Mouse (Mus musculus): ENCODE results near the gene Itpk1. TPM values are rescaled to one million over a fixed set of nuclear protein-coding genes. Genes with fewer than 3 reads are reported as not detected.
"Not testable (repeated sequence)": the region's sequence is repeated elsewhere in the genome, so short reads cannot be mapped to it uniquely, and the experiment has no call there.

Itpk1 gene
- polyA plus RNA-seq, 1 experiment: 43.6 TPM

DNA sequence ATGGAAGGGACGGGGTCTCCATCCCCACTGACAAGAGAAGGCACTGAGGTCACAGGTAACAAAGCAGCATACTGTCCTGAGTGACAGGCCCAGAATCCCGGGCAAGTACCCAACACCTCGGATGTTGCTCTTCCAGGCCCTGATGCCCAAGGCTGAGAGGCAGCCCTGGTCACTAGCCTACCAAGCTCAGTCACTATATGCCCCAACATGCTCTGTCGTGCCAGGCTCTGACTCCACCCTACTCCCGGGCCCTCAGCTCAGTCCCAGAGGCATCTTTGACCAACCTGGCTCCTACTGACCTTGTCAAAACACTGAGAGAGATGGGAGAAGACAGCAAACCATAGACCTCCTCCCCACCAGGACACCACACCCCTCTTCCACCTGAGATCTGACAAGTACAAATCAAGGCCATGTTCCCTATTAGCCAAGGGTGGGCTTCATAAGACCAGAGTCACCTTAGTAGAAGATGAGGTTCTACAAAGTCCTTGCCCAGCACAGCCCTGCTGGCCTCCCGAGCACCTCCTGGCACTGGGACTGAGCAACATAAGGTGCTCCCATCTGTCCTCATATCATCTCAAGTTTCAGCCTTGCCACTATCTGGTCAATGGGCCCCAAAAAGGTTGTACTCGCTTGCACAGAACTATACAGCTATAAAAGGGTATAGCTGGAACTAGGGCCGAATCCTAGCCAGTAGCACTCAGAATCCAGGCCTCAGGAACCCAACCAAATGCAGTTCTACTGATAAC, 43.7 kb downstream of the Itpk1 start:
- no peak for DNase-seq (ENCODE audit: low spot score)

DNA sequence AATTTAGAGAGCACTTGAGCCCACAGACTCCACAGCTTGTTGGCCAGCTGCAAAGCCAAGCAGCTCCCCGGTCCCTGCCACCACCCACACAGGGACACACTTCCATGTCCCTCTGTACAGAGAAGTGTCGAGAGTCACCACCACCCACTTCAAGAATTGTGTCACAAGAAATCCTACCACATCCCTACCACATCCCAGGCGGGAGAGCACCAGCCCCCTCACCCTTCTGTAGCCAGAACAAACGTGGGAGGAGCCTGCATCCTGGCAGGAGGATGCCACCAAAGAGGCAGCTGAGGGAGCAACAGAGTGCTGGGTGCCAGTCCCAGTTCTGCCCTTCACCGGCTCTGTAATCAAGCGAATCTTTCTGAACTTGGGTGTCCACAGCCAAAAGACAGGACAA, 51.7 kb downstream of the Itpk1 start:
- DNase-seq (ENCODE audit: low spot score): no peak

DNA sequence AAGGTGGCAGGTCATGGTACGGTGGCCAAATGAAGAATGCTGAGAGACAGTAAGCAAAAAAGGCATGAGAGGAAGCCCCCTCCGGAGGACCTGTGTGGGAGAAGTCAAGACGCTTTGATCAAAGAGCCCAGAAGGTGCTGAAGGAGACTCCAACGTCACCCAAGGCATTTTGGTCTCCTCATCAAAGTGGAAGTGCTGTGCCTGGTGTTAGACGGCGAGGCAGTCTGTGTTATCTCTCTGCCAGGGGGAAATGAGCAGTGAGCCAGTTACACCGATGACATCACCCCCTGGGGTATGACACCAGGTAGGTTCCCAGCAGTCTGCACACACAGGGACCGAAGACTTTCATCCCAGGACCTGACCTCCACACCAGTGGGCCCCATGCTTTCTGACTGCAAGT, 52.3 kb downstream of the Itpk1 start:
- no peak for DNase-seq (ENCODE audit: low spot score)

DNA sequence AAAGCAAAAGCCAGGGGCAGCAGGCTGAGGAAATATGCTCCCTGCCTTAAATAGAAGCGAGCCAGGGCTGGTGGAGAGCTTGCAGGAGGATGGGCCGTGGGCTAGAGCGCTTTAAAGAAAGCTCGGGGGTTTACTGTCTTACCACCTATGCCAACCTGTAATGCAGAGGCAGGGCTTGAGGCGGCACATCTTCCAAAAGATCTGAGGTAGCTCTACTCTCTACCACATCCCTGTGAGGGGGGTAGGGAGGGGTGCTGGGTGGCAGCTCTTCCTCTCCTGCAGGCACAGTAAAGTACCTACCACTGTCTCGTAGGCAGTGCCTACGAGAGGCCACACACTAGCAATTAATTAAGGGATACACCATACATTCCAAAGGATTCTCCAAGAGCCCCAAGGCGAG, 52.9 kb downstream of the Itpk1 start:
- DNase-seq (ENCODE audit: low spot score): no peak

DNA sequence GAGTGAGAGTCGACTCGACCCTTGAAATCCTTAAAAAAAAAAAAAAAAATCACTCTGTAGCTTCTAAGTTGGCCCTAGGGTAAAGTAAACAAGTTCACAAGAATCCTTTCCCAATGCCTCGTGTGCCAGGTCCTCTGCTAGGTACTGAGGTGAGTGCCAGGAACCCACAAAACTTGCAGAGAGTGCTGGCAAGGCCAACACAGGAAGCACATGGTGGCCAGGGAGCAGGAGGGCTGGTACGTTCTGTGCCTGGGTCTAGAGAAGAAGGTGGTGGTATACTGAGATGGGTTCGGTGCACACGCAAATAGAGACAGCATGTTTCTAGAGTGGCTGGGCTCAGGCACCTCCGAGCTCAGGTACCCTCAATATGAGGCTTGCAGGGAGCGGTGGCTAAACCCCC, 53.3 kb downstream of the Itpk1 start:
- no peak for DNase-seq (ENCODE audit: low spot score)

DNA sequence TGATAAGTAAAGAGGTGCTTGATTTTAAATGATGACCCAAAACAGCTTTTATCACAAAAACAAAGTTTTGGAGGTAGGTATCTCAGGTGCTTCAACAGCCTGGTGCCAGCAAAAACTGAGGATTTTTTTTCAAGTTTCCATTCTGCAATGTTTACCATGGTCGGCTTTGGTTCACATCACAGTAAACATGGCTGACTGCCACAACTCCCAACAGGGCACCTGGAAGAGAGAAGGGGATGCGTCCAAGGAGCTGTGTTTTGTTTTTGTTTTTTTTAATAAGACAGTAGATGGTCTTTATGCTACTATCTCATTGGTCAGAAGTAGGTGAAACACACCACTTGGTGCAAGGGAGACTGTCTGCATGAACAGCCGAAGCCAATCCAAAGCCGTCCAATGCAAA, 54.1 kb downstream of the Itpk1 start:
- DNase-seq (ENCODE audit: low spot score): no peak

DNA sequence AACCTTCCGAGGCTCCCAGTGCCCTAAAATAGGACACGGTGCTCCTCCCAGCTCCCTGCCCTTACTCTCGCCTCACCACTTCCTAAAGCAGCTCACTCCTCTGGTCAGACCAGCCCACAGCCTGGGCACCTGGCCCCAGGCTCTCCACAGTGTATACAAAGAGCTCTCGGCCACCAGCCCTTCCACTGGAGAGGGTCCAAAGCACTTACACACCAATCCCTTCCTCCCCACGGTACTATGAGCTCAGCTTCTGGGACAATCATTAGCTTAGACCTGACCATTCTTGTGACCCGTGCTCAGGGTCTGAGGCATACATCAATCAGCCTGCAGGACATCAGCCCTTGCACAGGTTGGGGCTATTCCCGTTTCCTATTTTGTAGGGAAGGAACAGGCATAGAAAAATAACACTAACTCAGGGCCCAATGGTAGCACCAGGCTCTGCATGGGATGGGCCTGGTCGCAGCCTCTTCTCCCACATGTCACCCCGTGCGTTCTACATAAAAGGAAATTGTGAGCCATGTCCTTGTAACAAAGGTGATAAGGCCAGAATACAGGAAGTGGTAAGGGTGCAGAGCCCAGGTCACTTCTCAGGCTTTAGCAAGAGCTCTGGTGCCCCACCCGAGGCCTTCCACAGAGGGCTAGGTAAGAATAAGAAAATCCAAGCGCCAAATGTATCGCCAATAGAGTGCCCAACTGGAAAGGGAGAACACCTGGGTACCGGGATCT, 56.7 kb downstream of the Itpk1 start:
- DNase-seq (ENCODE audit: low spot score): no peak

DNA sequence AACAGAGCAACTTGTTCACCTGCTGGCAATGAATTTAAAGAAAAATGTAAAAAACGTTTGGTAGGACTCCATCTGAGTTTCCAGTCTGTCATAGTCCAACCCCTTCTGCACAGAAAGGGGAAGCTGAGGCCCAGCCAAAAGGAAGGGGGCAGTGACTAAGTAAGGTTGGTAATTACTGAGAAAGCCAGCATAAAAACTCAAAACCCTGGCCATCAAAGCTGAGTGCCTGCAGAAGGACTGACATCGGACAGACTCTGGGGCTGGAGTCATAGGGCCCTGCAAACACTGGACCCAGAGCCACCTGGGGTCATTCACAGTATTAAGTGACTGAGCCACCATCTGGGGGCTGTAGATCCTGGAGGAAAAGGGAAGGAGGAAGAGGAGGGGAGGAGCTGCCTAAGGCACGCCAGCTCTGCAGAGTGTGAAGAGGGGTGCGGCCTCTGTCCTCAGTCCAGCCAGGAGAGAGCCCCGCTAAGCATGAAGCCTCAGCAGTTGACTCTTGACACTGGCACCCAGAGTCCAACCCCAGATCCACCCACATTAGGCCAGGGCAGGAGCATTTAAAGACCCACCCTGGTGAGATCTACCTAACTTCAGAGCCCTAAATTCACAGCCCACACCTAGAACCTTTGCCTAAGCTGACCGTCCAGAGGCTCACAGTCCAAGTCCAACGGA, 58.0 kb downstream of the Itpk1 start:
- DNase-seq (ENCODE audit: low spot score): no peak

DNA sequence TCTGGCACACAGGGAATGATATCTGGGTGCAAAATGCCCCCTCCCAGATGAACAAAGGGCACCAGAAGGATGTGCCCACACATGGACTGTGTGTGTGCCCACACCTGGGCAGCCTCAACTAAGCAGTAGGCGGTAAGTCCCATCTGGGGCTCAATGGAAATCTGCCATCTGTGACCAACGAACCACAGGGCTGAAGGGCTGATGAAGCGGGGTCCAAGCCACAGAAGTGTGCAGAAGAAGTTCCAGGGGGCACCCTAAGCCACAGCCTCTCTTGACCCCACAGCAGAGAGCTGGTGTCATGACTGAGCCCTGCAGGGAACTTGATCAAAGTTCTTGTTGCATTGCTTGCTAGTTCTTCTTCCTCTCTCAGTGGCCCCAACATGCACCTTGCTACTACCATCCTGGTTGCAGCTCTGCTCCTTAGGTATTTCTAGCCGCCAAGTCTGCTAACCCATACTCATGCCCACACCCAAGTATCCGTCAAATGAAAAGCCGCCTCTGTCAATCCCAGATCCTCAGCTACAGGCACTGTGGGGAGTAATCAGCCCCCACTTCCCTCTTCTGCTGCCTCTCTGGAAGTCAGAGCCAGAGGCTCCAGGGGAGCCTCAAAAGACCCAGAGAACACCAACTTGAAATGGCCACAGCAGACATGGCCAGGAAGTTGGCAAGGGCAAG, 58.7 kb downstream of the Itpk1 start:
- no peak for DNase-seq (ENCODE audit: low spot score)

DNA sequence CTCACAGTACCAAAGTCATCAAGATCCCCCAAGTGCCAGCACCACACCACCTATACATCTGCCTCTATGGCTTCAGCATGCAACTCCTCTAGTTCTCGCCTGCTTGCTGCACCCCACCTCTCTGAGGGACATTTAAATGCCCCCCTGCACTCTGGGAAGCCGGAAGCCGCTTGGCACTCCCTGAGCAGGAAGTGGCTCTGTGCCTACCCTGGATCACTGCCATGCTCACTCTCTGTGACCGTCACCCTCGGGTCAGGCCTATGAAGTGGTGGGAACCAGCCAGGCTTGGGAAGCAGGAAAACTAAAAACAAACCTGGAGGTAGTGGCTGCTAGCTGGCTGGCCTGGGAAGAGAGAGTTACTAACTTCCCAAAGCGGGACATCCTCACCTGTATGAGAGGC, 61.4 kb downstream of the Itpk1 start:
- no peak for DNase-seq (ENCODE audit: low spot score)

DNA sequence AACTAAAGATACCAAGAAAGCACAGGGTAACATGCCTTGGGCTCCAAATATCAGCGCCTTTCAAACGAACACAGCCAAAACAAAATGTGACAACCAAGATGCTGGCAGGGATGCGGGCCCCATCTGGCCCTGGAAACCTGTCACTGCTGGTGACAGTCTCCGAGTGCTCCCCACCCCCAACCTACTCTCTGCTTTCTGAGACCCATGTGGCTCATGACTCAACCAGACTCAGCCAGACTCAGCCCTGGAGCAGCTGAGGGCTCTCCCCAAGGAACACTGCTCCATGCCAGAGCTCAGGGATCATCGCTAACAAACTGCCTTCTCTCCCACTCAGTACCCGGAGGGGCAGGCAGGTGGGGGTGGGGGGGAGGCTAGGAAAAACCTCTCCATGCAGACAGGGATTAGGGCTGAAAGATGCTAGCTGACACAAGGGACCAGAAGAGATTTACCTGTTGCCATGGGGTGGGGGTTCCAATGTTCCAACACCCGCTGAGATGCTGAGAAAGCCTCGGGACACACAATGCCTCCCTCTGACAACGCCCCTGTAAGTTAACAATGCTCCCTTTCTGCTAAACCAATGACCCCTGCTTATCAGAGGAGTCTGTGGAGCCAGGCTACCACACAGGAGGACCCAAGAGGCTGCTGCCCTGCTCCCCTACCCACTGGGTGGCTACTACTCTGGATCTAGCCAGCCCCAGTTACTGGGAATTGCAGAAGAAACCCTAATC, 64.1 kb downstream of the Itpk1 start:
- no peak for DNase-seq (ENCODE audit: low spot score)

DNA sequence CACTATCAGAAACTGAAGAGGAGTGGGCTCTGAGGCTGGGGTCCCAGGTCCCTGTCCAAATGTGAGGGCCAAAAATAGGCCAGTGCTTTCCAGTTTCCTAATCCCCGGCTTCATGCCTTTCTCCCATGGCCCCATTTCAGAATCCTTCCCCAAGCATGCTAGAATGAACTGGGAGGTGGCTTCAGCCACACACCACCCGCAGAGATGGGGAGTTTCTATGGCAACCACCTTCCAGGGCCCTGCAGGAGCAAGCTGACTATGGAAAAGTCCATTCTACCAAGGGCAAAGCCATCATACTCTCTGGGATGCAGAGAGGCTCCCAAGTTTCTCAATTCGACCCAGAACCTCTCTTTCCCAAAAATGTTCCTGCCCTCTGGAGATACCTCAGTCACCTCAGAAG, 65.9 kb downstream of the Itpk1 start:
- DNase-seq (ENCODE audit: low spot score): no peak

DNA sequence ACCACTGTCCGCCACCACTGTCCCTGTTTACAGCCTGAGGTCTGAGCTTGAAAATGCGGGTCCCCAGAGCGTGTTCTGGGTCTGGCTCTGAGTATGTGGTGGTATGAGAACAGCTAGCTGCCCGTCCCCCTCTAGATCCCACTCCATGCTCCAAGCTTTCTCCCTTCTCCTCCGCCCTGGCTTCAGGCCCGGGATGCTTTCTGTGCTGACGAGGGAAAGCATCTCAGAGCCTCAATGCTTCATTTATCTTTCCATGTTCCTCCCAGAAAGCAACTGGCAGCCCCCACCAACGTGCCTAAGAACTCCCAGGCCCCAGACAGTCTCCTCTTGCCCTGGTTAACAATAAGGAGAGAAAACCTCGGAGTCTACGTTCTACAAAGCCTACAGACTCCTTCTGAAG, 67.5 kb downstream of the Itpk1 start:
- no peak for DNase-seq (ENCODE audit: low spot score)

DNA sequence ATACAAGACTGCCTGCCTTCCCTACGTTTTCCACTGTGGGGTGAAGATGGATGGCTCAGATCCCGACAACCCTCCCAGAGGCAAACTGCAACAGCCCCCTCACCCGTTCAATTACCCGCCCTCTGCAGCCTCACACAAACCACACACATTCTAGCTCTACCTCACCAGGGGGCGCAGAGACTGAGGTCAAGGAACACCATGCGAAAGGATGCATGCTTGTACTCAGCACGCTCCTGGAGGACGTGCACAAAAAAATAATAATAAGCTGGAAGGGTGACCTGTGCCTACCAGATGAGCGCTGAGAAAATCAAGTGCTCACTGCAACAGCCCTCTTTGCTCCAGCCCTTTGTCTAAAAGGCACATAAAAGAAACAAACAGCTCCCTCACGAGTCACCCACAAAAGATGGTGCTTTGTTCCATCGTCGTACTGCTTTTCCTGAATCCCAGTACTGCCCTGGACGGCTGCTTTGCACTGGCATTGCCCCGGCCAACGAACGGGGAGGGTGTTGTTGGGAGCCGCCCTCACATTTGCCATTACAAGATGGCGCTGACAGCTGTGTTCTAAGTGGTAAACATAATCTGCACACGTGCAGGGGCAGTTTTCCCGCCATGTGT, 70.2 kb downstream of the Itpk1 start:
- no peak for DNase-seq (ENCODE audit: low spot score)

DNA sequence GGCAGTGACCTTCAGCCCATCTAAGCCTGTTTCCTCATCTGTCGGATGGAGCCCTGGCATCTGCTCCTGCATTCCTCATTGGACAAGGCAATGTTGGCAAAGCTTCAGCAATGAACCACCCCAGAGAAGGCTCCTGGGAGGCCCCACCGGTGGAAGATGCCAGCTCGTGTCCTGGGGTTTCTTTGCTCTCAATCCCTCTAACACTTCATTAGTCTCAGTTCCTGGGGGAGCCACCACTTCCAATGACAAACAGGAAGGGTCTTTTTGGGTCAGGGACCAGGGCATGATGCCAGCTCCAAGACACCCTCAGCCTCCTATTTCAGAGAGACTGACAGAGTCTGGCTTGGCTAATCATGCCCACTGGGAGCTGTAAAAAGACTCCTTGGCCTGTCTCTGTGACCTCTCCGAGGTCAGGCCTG, 71.6 kb downstream of the Itpk1 start:
- DNase-seq (ENCODE audit: low spot score): no peak

DNA sequence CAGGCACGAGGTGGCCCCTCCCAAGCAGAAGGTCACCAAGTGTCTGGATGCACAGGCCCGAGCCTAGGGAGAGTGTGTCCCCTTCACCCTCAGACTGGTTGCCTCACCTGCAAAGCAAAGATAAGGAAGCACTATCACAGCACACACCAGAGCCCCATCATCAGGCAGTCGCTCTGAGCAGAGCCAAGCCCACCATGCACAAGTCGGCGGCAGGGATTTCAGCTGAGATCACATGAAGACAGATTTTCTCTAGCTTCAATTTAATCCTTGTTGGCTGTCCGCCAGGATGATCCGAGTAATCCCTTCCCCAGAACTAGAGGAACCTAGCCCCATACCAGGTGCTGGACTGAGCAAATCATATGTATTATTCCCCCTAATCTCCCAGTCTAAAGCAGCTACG, 73.0 kb downstream of the Itpk1 start:
- no peak for DNase-seq (ENCODE audit: low spot score)

DNA sequence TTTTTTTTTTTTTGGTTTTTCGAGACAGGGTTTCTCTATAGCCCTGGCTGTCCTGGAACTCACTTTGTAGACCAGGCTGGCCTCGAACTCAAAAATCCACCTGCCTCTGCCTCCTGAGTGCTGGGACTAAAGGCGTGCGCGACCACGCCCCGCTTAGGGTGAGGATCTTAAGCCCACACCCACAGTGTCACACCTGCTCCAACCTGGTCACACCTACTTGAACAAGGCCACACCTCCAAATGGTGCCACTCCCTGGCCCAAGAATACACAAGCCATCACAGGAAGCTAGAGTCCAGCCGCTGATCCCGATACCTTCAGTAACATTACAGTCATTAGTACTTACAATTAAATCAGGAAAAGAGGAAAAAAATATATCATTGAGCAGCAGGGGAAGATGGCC, 74.3 kb downstream of the Itpk1 start:
- not testable (repeated sequence) for DNase-seq (ENCODE audit: low spot score)

DNA sequence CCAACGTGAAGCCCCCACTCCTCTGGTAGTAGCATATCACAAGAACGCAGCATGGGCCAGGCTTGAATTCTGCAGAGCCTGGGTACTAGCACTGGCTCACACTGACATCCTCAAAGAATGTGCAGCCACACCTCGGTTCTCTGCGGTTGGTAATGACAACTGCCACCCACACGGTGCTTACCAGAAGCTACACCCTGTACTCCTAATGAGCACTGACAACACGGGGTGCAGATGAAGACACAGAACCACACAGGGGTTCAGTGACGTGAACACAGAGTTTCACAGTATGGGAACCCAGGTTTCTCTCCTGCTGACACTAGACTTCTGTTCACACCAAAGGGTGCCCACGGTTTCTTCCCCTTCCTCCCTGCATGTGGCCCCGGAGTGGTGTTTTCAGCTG, 76.5 kb downstream of the Itpk1 start:
- no peak for DNase-seq (ENCODE audit: low spot score)

DNA sequence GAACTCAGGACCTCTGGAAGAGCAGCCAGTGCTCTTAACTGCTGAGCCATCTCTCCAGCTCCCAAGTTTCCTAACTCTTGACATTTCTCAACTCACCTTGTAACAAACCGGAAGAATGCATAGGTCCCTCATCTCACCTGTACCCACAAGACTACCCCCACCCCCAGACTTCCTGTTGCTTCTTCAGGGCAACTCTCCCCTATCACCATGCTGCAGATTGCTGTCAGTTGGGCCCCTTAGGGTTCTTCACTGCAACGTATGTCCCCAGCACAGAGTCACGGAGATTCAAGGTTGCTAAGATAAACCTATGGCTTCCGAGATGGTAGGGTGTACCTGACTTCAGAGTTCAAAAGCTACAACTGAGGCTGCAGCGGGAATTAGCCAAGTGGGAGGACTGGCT, 77.2 kb downstream of the Itpk1 start:
- no peak for DNase-seq (ENCODE audit: low spot score)

DNA sequence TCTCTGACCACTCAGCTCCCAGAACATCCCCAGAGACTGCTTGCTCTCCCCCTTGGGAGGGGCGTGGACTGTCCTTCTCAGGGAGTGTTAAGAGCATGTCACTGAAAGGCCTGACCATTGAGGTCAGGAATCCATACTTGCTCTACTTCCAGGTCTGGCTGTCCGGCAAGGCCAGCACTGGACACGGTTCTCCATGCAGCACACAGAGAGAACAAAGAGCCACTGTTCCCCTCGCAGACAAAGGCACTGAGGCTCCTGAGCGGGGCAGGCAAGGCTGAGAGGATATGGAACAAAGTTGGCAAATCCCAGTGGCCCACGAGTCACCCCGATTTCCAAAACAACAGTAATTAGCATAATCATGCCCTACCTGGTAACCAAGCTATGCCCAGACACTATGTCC, 77.9 kb downstream of the Itpk1 start:
- no peak for DNase-seq (ENCODE audit: low spot score)

DNA sequence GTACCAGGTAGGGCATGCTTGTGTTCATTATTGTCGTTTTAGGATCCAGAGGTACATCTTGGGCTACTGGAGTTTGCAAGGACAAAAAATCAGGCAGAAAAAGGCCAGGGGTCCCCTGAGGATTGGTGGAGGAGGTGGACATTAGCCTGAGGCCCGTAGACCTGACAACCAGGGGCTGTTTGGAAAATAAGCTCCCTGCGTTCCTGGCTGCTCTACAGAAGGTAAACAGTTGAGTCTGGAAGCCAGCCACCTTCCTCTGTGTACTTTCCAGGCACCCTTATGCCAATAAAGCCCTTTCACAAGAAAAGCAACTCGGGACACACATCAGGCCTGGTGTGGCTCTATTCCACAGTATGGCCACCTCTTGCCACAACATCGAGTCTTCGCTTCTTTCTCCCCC, 79.0 kb downstream of the Itpk1 start:
- DNase-seq (ENCODE audit: low spot score): no peak

All from urinary bladder, adult 2 months (tissue).